Mouse (Mus musculus): Measurements from ENCODE around the gene Grin2b. TPM values are rescaled to one million over a fixed set of nuclear protein-coding genes. Genes with fewer than 3 reads are reported as not detected.

Gene Grin2b
- polyA plus RNA-seq, 1 experiment from 2014 or later, result 0.45 TPM

DNA sequence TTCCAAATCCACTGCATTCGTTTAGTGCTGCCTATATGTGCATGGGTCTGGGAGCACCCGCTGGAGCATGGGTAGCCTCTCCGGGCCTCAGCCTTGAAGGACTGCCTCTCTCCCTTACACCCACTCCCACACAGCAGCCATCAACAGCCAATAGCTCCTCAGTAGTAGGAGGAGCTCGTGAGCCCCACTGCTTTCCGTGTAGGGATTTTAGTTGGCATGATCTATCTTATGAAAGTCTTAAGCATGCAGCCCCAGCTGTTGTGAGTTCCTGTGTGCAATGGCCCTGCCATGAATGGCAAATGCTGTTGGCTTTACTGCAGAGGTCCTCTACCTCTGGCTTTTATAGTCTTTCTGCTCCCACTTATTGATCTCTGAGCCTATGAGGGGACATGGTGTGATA lies 227.8 kb downstream of the Grin2b start:
- Histone ChIP-seq H3K36me3 (replicated peaks; ENCODE audit: insufficient read depth, low read length) (no peaks in the 10 kb centered on the region), H3K4me3 (ENCODE audit: low read depth, low read length) (no peak overlapping the region), H3K9me3 (ENCODE audit: low read length) (no peaks in the 10 kb centered on the region), H3K4me2 (ENCODE audit: low read depth, low read length) (no peak overlapping the region), H3K27ac (ENCODE audit: low read depth) (no peak overlapping the region), H3K9ac (replicated peaks) (no peak overlapping the region), H3K4me1 (ENCODE audit: insufficient read depth) (no peaks in the 10 kb centered on the region), H3K27me3 (ENCODE audit: insufficient read depth, low read length) (no peaks in the 10 kb centered on the region)
- WGBS (ENCODE audit: insufficient replicate concordance), result 75% methylated on average over 5 of the region's 5 CpGs
- ATAC-seq, result no peak
- no peak for DNase-seq
- no peak for TF ChIP-seq CTCF (IDR thresholded peaks at IDR 0.05; ENCODE audit: low read depth)
- no peak for TF ChIP-seq EP300 (IDR thresholded peaks at IDR 0.05; ENCODE audit: low read depth)

DNA sequence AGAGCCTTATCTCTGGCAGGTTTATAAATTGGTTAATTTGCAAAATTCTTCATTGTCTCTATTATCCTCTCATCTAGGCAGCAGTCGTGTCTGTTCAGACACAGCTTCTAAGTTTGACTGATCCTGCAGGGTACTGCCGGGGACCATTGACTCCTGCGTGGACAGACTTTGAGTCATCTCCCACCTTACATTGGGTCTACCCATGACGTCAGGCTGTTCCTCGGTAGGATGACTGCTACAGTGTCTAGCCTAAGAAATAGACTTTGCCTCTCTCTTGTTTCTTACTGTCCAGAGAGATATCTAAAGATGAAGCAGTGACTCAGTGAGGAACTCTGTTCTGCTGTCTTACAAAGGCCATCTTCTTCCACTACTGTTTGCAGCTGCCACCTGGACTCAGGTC lies 229.0 kb downstream of the Grin2b start:
- Histone ChIP-seq H3K27ac (ENCODE audit: low read depth) (no peak overlapping the region), H3K27me3 (ENCODE audit: insufficient read depth, low read length) (no peaks in the 10 kb centered on the region), H3K4me1 (ENCODE audit: insufficient read depth) (no peaks in the 10 kb centered on the region), H3K9me3 (ENCODE audit: low read length) (no peaks in the 10 kb centered on the region), H3K4me3 (ENCODE audit: low read depth, low read length) (no peak overlapping the region), H3K36me3 (replicated peaks; ENCODE audit: insufficient read depth, low read length) (no peaks in the 10 kb centered on the region), H3K9ac (replicated peaks) (no peak overlapping the region), H3K4me2 (ENCODE audit: low read depth, low read length) (no peak overlapping the region)
- DNase-seq (no peak), ATAC-seq (no peak)
- WGBS (ENCODE audit: insufficient replicate concordance), result 75% methylated on average over 5 of the region's 5 CpGs
- TF ChIP-seq CTCF (IDR thresholded peaks at IDR 0.05; ENCODE audit: low read depth), result no peak
- TF ChIP-seq EP300 (IDR thresholded peaks at IDR 0.05; ENCODE audit: low read depth), result no peak

DNA sequence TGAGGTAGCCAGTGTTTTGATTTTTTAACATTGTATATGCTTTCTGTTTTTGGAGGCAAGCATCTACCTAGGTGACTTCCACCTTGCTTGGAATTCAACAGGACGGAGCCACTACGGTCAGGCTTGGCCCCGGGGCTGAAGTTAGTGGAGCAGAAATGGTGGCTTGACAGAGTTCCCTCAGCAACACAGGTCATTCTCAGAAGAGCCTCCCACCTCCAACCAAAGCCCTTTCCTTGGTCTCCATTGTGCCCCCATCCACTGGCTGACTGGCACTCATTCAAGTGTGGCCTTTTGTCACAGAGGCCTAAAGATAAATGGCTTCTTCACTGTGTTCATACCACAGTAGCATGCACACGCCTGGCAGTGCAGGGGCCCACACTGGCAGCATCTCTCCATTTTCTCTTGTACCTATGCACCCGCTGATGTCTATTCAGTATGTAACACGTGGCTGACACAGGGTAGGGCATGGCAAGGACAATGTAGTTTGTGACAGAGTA lies 230.1 kb downstream of the Grin2b start:
- H3K4me1 ChIP-seq (ENCODE audit: insufficient read depth), result no peaks in the 10 kb centered on the region
- no peak overlapping the region for H3K9ac ChIP-seq (replicated peaks)
- no peaks in the 10 kb centered on the region for H3K36me3 ChIP-seq (replicated peaks; ENCODE audit: insufficient read depth, low read length)
- H3K27me3 ChIP-seq (ENCODE audit: insufficient read depth, low read length), result no peaks in the 10 kb centered on the region
- TF ChIP-seq CTCF (IDR thresholded peaks at IDR 0.05; ENCODE audit: low read depth) (no peak), EP300 (IDR thresholded peaks at IDR 0.05; ENCODE audit: low read depth) (no peak)
- no peak for ATAC-seq
- DNase-seq, result no peak
- H3K9me3 ChIP-seq (ENCODE audit: low read length), result no peaks in the 10 kb centered on the region
- H3K4me2 ChIP-seq (ENCODE audit: low read depth, low read length), result no peak overlapping the region
- H3K4me3 ChIP-seq (ENCODE audit: low read depth, low read length), result no peak overlapping the region
- H3K27ac ChIP-seq (ENCODE audit: low read depth), result no peak overlapping the region
- WGBS (ENCODE audit: insufficient replicate concordance), result 77% methylated on average over 6 of the region's 6 CpGs

DNA sequence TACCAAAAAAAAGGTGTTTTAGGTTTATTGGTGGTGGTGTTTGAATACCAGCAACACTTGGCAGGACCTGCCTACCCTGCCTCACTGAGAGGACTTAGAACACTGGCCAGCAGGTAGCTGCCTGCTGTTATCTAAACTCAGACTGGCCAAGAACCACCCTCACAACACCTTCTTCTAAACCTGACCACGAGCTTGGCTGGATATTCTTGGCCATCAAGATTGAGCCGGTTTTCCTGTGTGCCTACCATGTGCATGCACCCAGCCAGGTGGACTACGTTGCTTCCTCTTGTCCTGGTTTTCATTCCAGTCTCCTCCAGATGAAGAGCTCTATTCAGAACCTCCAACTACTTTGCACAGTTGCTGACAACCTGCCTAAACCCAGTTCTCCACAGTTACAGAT lies 240.4 kb downstream of the Grin2b start:
- H3K9ac ChIP-seq (replicated peaks), result no peak overlapping the region
- H3K4me2 ChIP-seq (ENCODE audit: low read depth, low read length), result no peak overlapping the region
- no peaks in the 10 kb centered on the region for H3K4me1 ChIP-seq (ENCODE audit: insufficient read depth)
- H3K9me3 ChIP-seq (ENCODE audit: low read length), result no peaks in the 10 kb centered on the region
- H3K27ac ChIP-seq (ENCODE audit: low read depth), result no peak overlapping the region
- H3K36me3 ChIP-seq (replicated peaks; ENCODE audit: insufficient read depth, low read length), result no peaks in the 10 kb centered on the region
- ATAC-seq (no peak), DNase-seq (no peak)
- no peak overlapping the region for H3K4me3 ChIP-seq (ENCODE audit: low read depth, low read length)
- H3K27me3 ChIP-seq (ENCODE audit: insufficient read depth, low read length), result no peaks in the 10 kb centered on the region
- no peak for TF ChIP-seq EP300 (IDR thresholded peaks at IDR 0.05; ENCODE audit: low read depth)
- TF ChIP-seq CTCF (IDR thresholded peaks at IDR 0.05; ENCODE audit: low read depth), result no peak
- WGBS (ENCODE audit: insufficient replicate concordance), result 75% methylated on average over 3 of the region's 3 CpGs

DNA sequence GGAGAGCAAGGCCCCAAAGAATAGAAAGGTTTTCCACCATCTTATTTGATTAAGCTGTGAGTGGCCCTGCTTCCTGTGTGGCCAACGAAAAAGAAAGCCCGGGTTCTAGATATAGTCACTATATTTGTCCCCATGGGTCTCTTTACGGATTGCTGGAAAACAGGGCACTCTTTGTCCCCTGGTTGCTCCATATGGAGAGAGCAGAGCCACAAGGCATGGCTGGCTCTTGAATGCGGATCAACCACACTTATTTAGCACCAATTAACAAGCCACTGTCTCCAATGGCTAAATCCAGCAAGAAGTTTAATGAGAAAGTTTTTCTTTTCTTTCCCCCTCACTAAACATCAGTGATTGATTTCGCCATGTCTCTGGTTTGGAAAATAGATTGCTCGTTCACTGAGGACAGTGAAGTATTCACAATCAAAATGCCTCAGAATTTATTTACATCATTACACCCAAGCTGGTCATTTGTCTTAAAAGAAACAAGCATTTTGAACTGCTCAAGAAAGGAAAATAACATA lies 240.9 kb downstream of the Grin2b start:
- DNase-seq, result no peak
- H3K4me3 ChIP-seq (ENCODE audit: low read depth, low read length), result no peak overlapping the region
- no peak overlapping the region for H3K4me2 ChIP-seq (ENCODE audit: low read depth, low read length)
- no peaks in the 10 kb centered on the region for H3K27me3 ChIP-seq (ENCODE audit: insufficient read depth, low read length)
- WGBS (ENCODE audit: insufficient replicate concordance), result 72% methylated on average over 6 of the region's 6 CpGs
- H3K9ac ChIP-seq (replicated peaks), result no peak overlapping the region
- ATAC-seq, result no peak
- H3K4me1 ChIP-seq (ENCODE audit: insufficient read depth), result no peaks in the 10 kb centered on the region
- TF ChIP-seq CTCF (IDR thresholded peaks at IDR 0.05; ENCODE audit: low read depth) (no peak), EP300 (IDR thresholded peaks at IDR 0.05; ENCODE audit: low read depth) (no peak)
- H3K9me3 ChIP-seq (ENCODE audit: low read length), result no peaks in the 10 kb centered on the region
- no peaks in the 10 kb centered on the region for H3K36me3 ChIP-seq (replicated peaks; ENCODE audit: insufficient read depth, low read length)
- no peak overlapping the region for H3K27ac ChIP-seq (ENCODE audit: low read depth)

DNA sequence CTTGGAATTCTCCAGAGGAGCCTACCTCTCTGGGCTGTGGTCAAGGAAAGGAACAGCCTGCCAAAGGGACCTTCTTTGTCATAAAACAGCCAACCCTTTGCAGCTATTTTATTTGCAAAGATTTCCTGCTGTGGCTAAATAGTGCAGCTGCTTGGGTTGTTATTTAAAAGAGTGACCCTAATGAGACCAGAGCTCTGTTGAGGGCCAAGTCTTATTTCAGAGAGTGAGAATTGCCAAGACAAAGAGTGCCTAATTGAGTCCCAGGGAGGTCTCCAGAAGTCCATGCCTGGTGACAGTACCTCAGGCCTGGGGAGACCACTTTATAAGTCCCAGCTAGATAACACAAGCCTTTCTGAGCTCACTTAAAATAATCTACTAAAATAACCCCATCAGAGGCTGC lies 255.6 kb downstream of the Grin2b start:
- Histone ChIP-seq H3K4me1 (ENCODE audit: insufficient read depth) (no peaks in the 10 kb centered on the region), H3K36me3 (replicated peaks; ENCODE audit: insufficient read depth, low read length) (no peaks in the 10 kb centered on the region), H3K27ac (ENCODE audit: low read depth) (no peak overlapping the region), H3K9me3 (ENCODE audit: low read length) (no peaks in the 10 kb centered on the region; the same call in 1 of the 2 replicates), H3K4me2 (ENCODE audit: low read depth, low read length) (no peak overlapping the region), H3K27me3 (ENCODE audit: insufficient read depth, low read length) (no peaks in the 10 kb centered on the region), H3K9ac (replicated peaks) (no peak overlapping the region), H3K4me3 (ENCODE audit: low read depth, low read length) (no peak overlapping the region)
- TF ChIP-seq EP300 (IDR thresholded peaks at IDR 0.05; ENCODE audit: low read depth), result no peak
- no peak for TF ChIP-seq CTCF (IDR thresholded peaks at IDR 0.05; ENCODE audit: low read depth)
- ATAC-seq (no peak), DNase-seq (no peak)

DNA sequence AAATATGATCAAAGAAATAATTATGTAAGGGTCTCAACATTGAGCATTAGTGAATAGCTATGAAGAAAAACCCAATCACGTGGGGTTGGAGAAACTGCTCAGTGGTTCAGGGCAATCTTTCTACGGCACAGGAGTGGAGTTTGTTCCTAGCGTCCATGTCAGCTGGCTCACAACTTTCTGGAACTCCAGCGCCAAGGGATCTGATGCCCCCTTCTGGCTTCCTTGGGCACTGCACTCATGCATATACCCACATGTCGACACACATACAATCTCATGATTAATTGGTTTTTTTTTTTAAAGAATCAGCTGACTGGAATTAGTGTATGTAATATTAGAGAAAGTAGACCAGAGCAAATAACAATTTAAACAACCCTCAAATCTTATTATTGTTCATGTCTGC lies 258.7 kb downstream of the Grin2b start:
- 85% methylated on average over 5 of the region's 5 CpGs for WGBS (ENCODE audit: insufficient replicate concordance)

More for the DNA sequence above, 258.7 kb downstream of the Grin2b start:
- Histone ChIP-seq H3K27me3 (ENCODE audit: insufficient read depth, low read length) (no peaks in the 10 kb centered on the region), H3K4me1 (ENCODE audit: insufficient read depth) (no peaks in the 10 kb centered on the region), H3K36me3 (replicated peaks; ENCODE audit: insufficient read depth, low read length) (no peaks in the 10 kb centered on the region), H3K4me2 (ENCODE audit: low read depth, low read length) (no peak overlapping the region), H3K27ac (ENCODE audit: low read depth) (no peak overlapping the region), H3K4me3 (ENCODE audit: low read depth, low read length) (no peak overlapping the region), H3K9me3 (ENCODE audit: low read length) (no peaks in the 10 kb centered on the region; the same call in 1 of the 2 replicates), H3K9ac (replicated peaks) (no peak overlapping the region)
- ATAC-seq (no peak), DNase-seq (no peak)
- TF ChIP-seq CTCF (IDR thresholded peaks at IDR 0.05; ENCODE audit: low read depth) (0 out of 2 replicates have a peak, but pooled peaks have one; percentile 8), EP300 (IDR thresholded peaks at IDR 0.05; ENCODE audit: low read depth) (no peak)

Measured in liver, postnatal 0 days (tissue).